In genomic region chr3:122372617-122373016, GRCm38 (mm10) we compare ENCODE assay signal across 20 mouse cellular contexts.
DNase-seq lines count a peak whose midpoint lies in the region; TF ChIP-seq lines count a peak whose summit lies in the region.
"Had no signal": no experiment of that assay in that cellular context is flagged by ENCODE, and none has a peak within 500 bp of the region (broad histone marks: within the 10 kb centered on the region; RNA-seq: fewer than 3 reads in every experiment).

No protein-coding gene starts in this region.

- DNase-seq in spleen, adult 2 months (ENCODE audit: low read depth in 1 of 2, low spot score in 2 of 2) = peak in 1 of 2 experiments; percentile 65
- DNase-seq in spleen, adult 18-20 months = no peak
- DNase-seq in brain, adult 2 months (ENCODE audit: low read depth, low spot score) = peak; percentile 51
- DNase-seq in right cerebral cortex, postnatal 25 days = no peak
- no peak for DNase-seq in gastrocnemius, adult 8-10 months (ENCODE audit: low spot score in 2 of 2)
- no peak for DNase-seq in heart, postnatal 14 days
- DNase-seq: adrenal gland, postnatal 36 days; cerebellum, adult 8-10 months; cerebellum, postnatal 36 days; gastrocnemius, postnatal 25 days; kidney, postnatal 25 days; layer of hippocampus, postnatal 36 days; liver, postnatal 0 days; lung, postnatal 14 days; thymus, adult 18-20 months; thymus, postnatal 36 days had no signal

- H3K4me3 ChIP-seq in spleen, adult 2 months (ENCODE audit: extremely low read depth, insufficient read depth, insufficient read length) = no peak overlapping the region
- H3K4me3 ChIP-seq in megakaryocyte, embryonic 14.5 days (replicated peaks) = peak overlapping the region; percentile 72
- H3K4me3 ChIP-seq: forebrain, embryonic 15.5 days; limb, embryonic 12.5 days had no signal

- no peak for TF ChIP-seq CTCF in spleen, adult 2 months (IDR thresholded peaks at IDR 0.05; ENCODE audit: extremely low read depth, insufficient read depth, insufficient read length, insufficient replicate concordance)

- intact Hi-C loops in heart, postnatal 14 days (cut with DNase I) = no loop called here

- H3K9me3 ChIP-seq in megakaryocyte, embryonic 14.5 days = no peaks in the 10 kb centered on the region
- H3K9me3 ChIP-seq: forebrain, embryonic 15.5 days; limb, embryonic 12.5 days had no signal

- TF ChIP-seq POLR2A in spleen, adult 2 months (IDR thresholded peaks at IDR 0.05; ENCODE audit: low read depth, low read length) = no peak

- no peaks in the 10 kb centered on the region for H3K27me3 ChIP-seq in spleen, adult 2 months (ENCODE audit: control insufficient read depth, insufficient read depth, low read length)
- H3K27me3 ChIP-seq in megakaryocyte, embryonic 14.5 days (replicated peaks) = peaks cover 7% of the 10 kb centered on the region
- H3K27me3 ChIP-seq: forebrain, embryonic 15.5 days had no signal

- no peaks in the 10 kb centered on the region for H3K36me3 ChIP-seq in spleen, adult 2 months (ENCODE audit: control insufficient read depth, insufficient read depth, low read length)
- H3K36me3 ChIP-seq in megakaryocyte, embryonic 14.5 days (replicated peaks; ENCODE audit: low read length) = no peaks in the 10 kb centered on the region
- H3K36me3 ChIP-seq: forebrain, embryonic 15.5 days; limb, embryonic 12.5 days had no signal

- H3K27ac ChIP-seq in spleen, adult 2 months (ENCODE audit: insufficient read depth, low read length) = peak overlapping the region; percentile 60
- H3K27ac ChIP-seq: forebrain, embryonic 15.5 days; hindbrain, postnatal 0 days; limb, embryonic 12.5 days had no signal

- WGBS in spleen, adult 2 months = 20% methylated on average over 4 of the region's 4 CpGs

- peaks cover 23% of the 10 kb centered on the region for H3K4me1 ChIP-seq in spleen, adult 2 months (ENCODE audit: control insufficient read depth, insufficient read depth, insufficient read length)
- H3K4me1 ChIP-seq in megakaryocyte, embryonic 14.5 days = peaks cover 41% of the 10 kb centered on the region
